Mouse (Mus musculus): ENCODE measurements around the gene Hist2h2ac. TPM values are rescaled to one million over a fixed set of nuclear protein-coding genes. Genes with fewer than 3 reads are reported as not detected.

Gene Hist2h2ac
- total and polyA plus RNA-seq, 2 experiments, result 1.6 to 113 TPM

- DNase-seq (ENCODE audit: extremely low read depth, low read depth, low spot score), result no peak
- Histone ChIP-seq H3K9ac (ENCODE audit: low read depth, low read length) (no peak overlapping the region), H3K36me3 (ENCODE audit: control insufficient read depth, insufficient read depth, low read length) (no peaks in the 10 kb centered on the region), H3K4me3 (ENCODE audit: insufficient read depth, low read depth, low read length) (no peak overlapping the region), H3K79me2 (ENCODE audit: control insufficient read depth, insufficient read depth, low read length) (no peaks in the 10 kb centered on the region), H3K4me1 (ENCODE audit: control insufficient read depth, insufficient read depth, low read length) (peaks cover 5% of the 10 kb centered on the region; the same call in 1 of the 2 replicates), H3K27ac (replicated peaks; ENCODE audit: insufficient read depth, low read depth, low read length) (no peak overlapping the region), H3K27me3 (ENCODE audit: control insufficient read depth, insufficient read depth, low read length) (no peaks in the 10 kb centered on the region)
- WGBS, result 86% methylated on average over 4 of the region's 4 CpGs
- TF ChIP-seq CTCF (IDR thresholded peaks at IDR 0.05; ENCODE audit: low read depth, low read length) (no peak), POLR2A (IDR thresholded peaks at IDR 0.05; ENCODE audit: extremely low read depth, insufficient read depth, low read length) (no peak)
Observed at GRCm38 (mm10) chr3:96236834-96237334, 16.2 kb upstream of the Hist2h2ac start.

GRCm38 (mm10) chr3:96235836-96236235 is 15.2 kb upstream of the Hist2h2ac start:
- no peaks in the 10 kb centered on the region for H3K79me2 ChIP-seq (ENCODE audit: control insufficient read depth, insufficient read depth, low read length)
- no peak for DNase-seq (ENCODE audit: extremely low read depth, low read depth, low spot score)
- H3K27me3 ChIP-seq (ENCODE audit: control insufficient read depth, insufficient read depth, low read length), result no peaks in the 10 kb centered on the region
- H3K9ac ChIP-seq (ENCODE audit: low read depth, low read length), result no peak overlapping the region
- no peak for TF ChIP-seq POLR2A (IDR thresholded peaks at IDR 0.05; ENCODE audit: extremely low read depth, insufficient read depth, low read length)
- no peak for TF ChIP-seq CTCF (IDR thresholded peaks at IDR 0.05; ENCODE audit: low read depth, low read length)
- H3K4me1 ChIP-seq (ENCODE audit: control insufficient read depth, insufficient read depth, low read length), result peaks cover 5% of the 10 kb centered on the region; the same call in 1 of the 2 replicates
- whole genome bisulfite sequencing, result 75% methylated on average over 3 of the region's 3 CpGs
- no peak overlapping the region for H3K27ac ChIP-seq (replicated peaks; ENCODE audit: insufficient read depth, low read depth, low read length)
- H3K36me3 ChIP-seq (ENCODE audit: control insufficient read depth, insufficient read depth, low read length), result no peaks in the 10 kb centered on the region
- H3K4me3 ChIP-seq (ENCODE audit: insufficient read depth, low read depth, low read length), result no peak overlapping the region

- DNase-seq (ENCODE audit: extremely low read depth, low read depth, low spot score), result no peak
- no peak overlapping the region for H3K9ac ChIP-seq (ENCODE audit: low read depth, low read length)
- H3K4me1 ChIP-seq (ENCODE audit: control insufficient read depth, insufficient read depth, low read length), result peaks cover 5% of the 10 kb centered on the region; the same call in 1 of the 2 replicates
- no peak overlapping the region for H3K27ac ChIP-seq (replicated peaks; ENCODE audit: insufficient read depth, low read depth, low read length)
- H3K79me2 ChIP-seq (ENCODE audit: control insufficient read depth, insufficient read depth, low read length), result no peaks in the 10 kb centered on the region
- TF ChIP-seq POLR2A (IDR thresholded peaks at IDR 0.05; ENCODE audit: extremely low read depth, insufficient read depth, low read length), result no peak
- no peak for TF ChIP-seq CTCF (IDR thresholded peaks at IDR 0.05; ENCODE audit: low read depth, low read length)
- no peaks in the 10 kb centered on the region for H3K36me3 ChIP-seq (ENCODE audit: control insufficient read depth, insufficient read depth, low read length)
- H3K4me3 ChIP-seq (ENCODE audit: insufficient read depth, low read depth, low read length), result no peak overlapping the region
- no peaks in the 10 kb centered on the region for H3K27me3 ChIP-seq (ENCODE audit: control insufficient read depth, insufficient read depth, low read length)
- WGBS, result 94% methylated on average over 2 of the region's 2 CpGs
Observed at GRCm38 (mm10) chr3:96234914-96235313, 14.2 kb upstream of the Hist2h2ac start.

- TF ChIP-seq CTCF (IDR thresholded peaks at IDR 0.05; ENCODE audit: low read depth, low read length) (no peak), POLR2A (IDR thresholded peaks at IDR 0.05; ENCODE audit: extremely low read depth, insufficient read depth, low read length) (no peak)
- DNase-seq (ENCODE audit: extremely low read depth, low read depth, low spot score), result no peak
- 52% methylated on average over 2 of the region's 2 CpGs for WGBS
Observed at GRCm38 (mm10) chr3:96231758-96232120, 11.1 kb upstream of the Hist2h2ac start.

GRCm38 (mm10) chr3:96230910-96231757 is 10.5 kb upstream of the Hist2h2ac start:
- 76% methylated on average over 4 of the region's 4 CpGs for WGBS
- Histone ChIP-seq H3K4me3 (ENCODE audit: insufficient read depth, low read depth, low read length) (no peak overlapping the region), H3K4me1 (ENCODE audit: control insufficient read depth, insufficient read depth, low read length) (no peaks in the 10 kb centered on the region), H3K36me3 (ENCODE audit: control insufficient read depth, insufficient read depth, low read length) (no peaks in the 10 kb centered on the region), H3K79me2 (ENCODE audit: control insufficient read depth, insufficient read depth, low read length) (no peaks in the 10 kb centered on the region), H3K9ac (ENCODE audit: low read depth, low read length) (no peak overlapping the region), H3K27ac (replicated peaks; ENCODE audit: insufficient read depth, low read depth, low read length) (no peak overlapping the region), H3K27me3 (ENCODE audit: control insufficient read depth, insufficient read depth, low read length) (no peaks in the 10 kb centered on the region)
- no peak for TF ChIP-seq CTCF (IDR thresholded peaks at IDR 0.05; ENCODE audit: low read depth, low read length)
- TF ChIP-seq POLR2A (IDR thresholded peaks at IDR 0.05; ENCODE audit: extremely low read depth, insufficient read depth, low read length), result no peak
- no peak for DNase-seq (ENCODE audit: extremely low read depth, low read depth, low spot score)

More at GRCm38 (mm10) chr3:96231758-96232120, 11.1 kb upstream of the Hist2h2ac start:
- no peaks in the 10 kb centered on the region for H3K27me3 ChIP-seq (ENCODE audit: control insufficient read depth, insufficient read depth, low read length)
- H3K4me3 ChIP-seq (ENCODE audit: insufficient read depth, low read depth, low read length), result no peak overlapping the region
- H3K27ac ChIP-seq (replicated peaks; ENCODE audit: insufficient read depth, low read depth, low read length), result no peak overlapping the region
- no peaks in the 10 kb centered on the region for H3K36me3 ChIP-seq (ENCODE audit: control insufficient read depth, insufficient read depth, low read length)
- no peaks in the 10 kb centered on the region for H3K4me1 ChIP-seq (ENCODE audit: control insufficient read depth, insufficient read depth, low read length)
- H3K9ac ChIP-seq (ENCODE audit: low read depth, low read length), result no peak overlapping the region
- no peaks in the 10 kb centered on the region for H3K79me2 ChIP-seq (ENCODE audit: control insufficient read depth, insufficient read depth, low read length)

GRCm38 (mm10) chr3:96230404-96230803 is 9.7 kb upstream of the Hist2h2ac start:
- 78% methylated on average over 2 of the region's 2 CpGs for WGBS
- H3K4me3 ChIP-seq (ENCODE audit: insufficient read depth, low read depth, low read length), result no peak overlapping the region
- no peak for TF ChIP-seq POLR2A (IDR thresholded peaks at IDR 0.05; ENCODE audit: extremely low read depth, insufficient read depth, low read length)
- TF ChIP-seq CTCF (IDR thresholded peaks at IDR 0.05; ENCODE audit: low read depth, low read length), result no peak
- H3K4me1 ChIP-seq (ENCODE audit: control insufficient read depth, insufficient read depth, low read length), result no peaks in the 10 kb centered on the region
- no peaks in the 10 kb centered on the region for H3K27me3 ChIP-seq (ENCODE audit: control insufficient read depth, insufficient read depth, low read length)
- no peaks in the 10 kb centered on the region for H3K36me3 ChIP-seq (ENCODE audit: control insufficient read depth, insufficient read depth, low read length)
- DNase-seq (ENCODE audit: extremely low read depth, low read depth, low spot score), result no peak
- no peak overlapping the region for H3K9ac ChIP-seq (ENCODE audit: low read depth, low read length)
- H3K79me2 ChIP-seq (ENCODE audit: control insufficient read depth, insufficient read depth, low read length), result no peaks in the 10 kb centered on the region
- no peak overlapping the region for H3K27ac ChIP-seq (replicated peaks; ENCODE audit: insufficient read depth, low read depth, low read length)
